ENCODE assay signal across 8 mouse cellular contexts in genomic region chr9:42123713-42124576, GRCm38 (mm10). TPM values are rescaled to one million over a fixed set of nuclear protein-coding genes. Genes with fewer than 3 reads are reported as not detected.
DNase-seq lines count a peak whose midpoint lies in the region; ATAC-seq and TF ChIP-seq lines count a peak whose summit lies in the region.

Sorl1 (minus strand) TSS chr9:42124297.

- H3K4me3 ChIP-seq in forebrain, embryonic 11.5 days (ENCODE audit: low read depth, low read length) = peak within 1 kb of the TSS; percentile 71
- H3K4me3 ChIP-seq in heart, embryonic 14.5 days (ENCODE audit: control insufficient read depth in 1 of 2, insufficient read depth in 1 of 2, low read depth in 1 of 2, low read length in 2 of 2) = peak within 1 kb of the TSS; percentile 83 to 87
- peak within 1 kb of the TSS; percentile 84 for H3K4me3 ChIP-seq in kidney, postnatal 0 days (replicated peaks; ENCODE audit: low read depth, low read length)
- H3K4me3 ChIP-seq in liver, embryonic 13.5 days (replicated peaks) = peak within 1 kb of the TSS; percentile 60

- peak within 1 kb of the TSS; percentile 95 for H3K4me2 ChIP-seq in forebrain, embryonic 11.5 days (ENCODE audit: low read depth, low read length, severe bottlenecking)
- peak within 1 kb of the TSS; percentile 98 for H3K4me2 ChIP-seq in heart, embryonic 14.5 days (ENCODE audit: low read length)
- H3K4me2 ChIP-seq in kidney, postnatal 0 days (ENCODE audit: low read length) = peak within 1 kb of the TSS; percentile 87
- H3K4me2 ChIP-seq in liver, embryonic 13.5 days = peak within 1 kb of the TSS; percentile 75

- TF ChIP-seq CTCF in kidney, postnatal 0 days (IDR thresholded peaks at IDR 0.05; ENCODE audit: low read depth) = peak; percentile 60

- no peaks in the 10 kb centered on the region for H3K36me3 ChIP-seq in forebrain, embryonic 11.5 days (ENCODE audit: control insufficient read depth, insufficient read depth, low read length)
- H3K36me3 ChIP-seq in heart, embryonic 14.5 days (ENCODE audit: control insufficient read depth, insufficient read depth, low read length) = no peaks in the 10 kb centered on the region
- H3K36me3 ChIP-seq in kidney, postnatal 0 days (ENCODE audit: insufficient read depth, low read length) = no peaks in the 10 kb centered on the region
- H3K36me3 ChIP-seq in liver, embryonic 13.5 days = no peaks in the 10 kb centered on the region

- ATAC-seq in forebrain, embryonic 11.5 days (replicated peaks; ENCODE audit: low FRiP score) = peak; percentile 87
- ATAC-seq in heart, embryonic 14.5 days (ENCODE audit: insufficient number of reproducible peaks, insufficient read depth, low FRiP score, low read depth) = peak; percentile 62
- peak; percentile 88 for ATAC-seq in kidney, postnatal 0 days (replicated peaks; ENCODE audit: low FRiP score, low read depth)
- 0 out of 2 replicates have a peak, but pooled peaks have one; percentile 23 for ATAC-seq in liver, embryonic 13.5 days (ENCODE audit: low read depth)

- H3K27ac ChIP-seq in forebrain, embryonic 11.5 days (ENCODE audit: low read depth, low read length) = no peak within 1 kb of the TSS
- H3K27ac ChIP-seq in heart, embryonic 14.5 days (replicated peaks in 1 of 2; ENCODE audit: control insufficient read depth in 1 of 2, insufficient read depth in 1 of 2, low read depth in 2 of 2, low read length in 2 of 2) = no peak within 1 kb of the TSS
- H3K27ac ChIP-seq in kidney, postnatal 0 days = peak within 1 kb of the TSS; percentile 80
- H3K27ac ChIP-seq in liver, embryonic 13.5 days = no peak within 1 kb of the TSS

- peaks cover 6% of the 10 kb centered on the region; the same call in 1 of the 2 replicates for H3K27me3 ChIP-seq in forebrain, embryonic 11.5 days (ENCODE audit: control insufficient read depth, insufficient read depth, low read length)
- H3K27me3 ChIP-seq in heart, embryonic 14.5 days (ENCODE audit: control insufficient read depth, insufficient read depth, low read length) = peaks cover 20% of the 10 kb centered on the region; the same call in 1 of the 2 replicates
- no peaks in the 10 kb centered on the region for H3K27me3 ChIP-seq in kidney, postnatal 0 days (ENCODE audit: insufficient read depth, low read length)
- H3K27me3 ChIP-seq in liver, embryonic 13.5 days = peaks cover 36% of the 10 kb centered on the region

- WGBS in forebrain, embryonic 11.5 days = under 1% methylated on average over 85 of the region's 94 CpGs
- under 1% methylated on average over 90 of the region's 94 CpGs for WGBS in heart, embryonic 14.5 days
- WGBS in kidney, postnatal 0 days = under 1% methylated on average over 85 of the region's 94 CpGs
- whole genome bisulfite sequencing in liver, embryonic 13.5 days (ENCODE audit: insufficient replicate concordance) = 1% methylated on average over 83 of the region's 94 CpGs

- H3K9me3 ChIP-seq in forebrain, embryonic 11.5 days (ENCODE audit: control insufficient read depth, low read length) = no peaks in the 10 kb centered on the region
- H3K9me3 ChIP-seq in heart, embryonic 14.5 days (ENCODE audit: control insufficient read depth, low read length) = no peaks in the 10 kb centered on the region
- H3K9me3 ChIP-seq in kidney, postnatal 0 days (replicated peaks; ENCODE audit: low read length) = no peaks in the 10 kb centered on the region
- no peaks in the 10 kb centered on the region for H3K9me3 ChIP-seq in liver, embryonic 13.5 days (replicated peaks)

- H3K4me1 ChIP-seq in forebrain, embryonic 11.5 days (replicated peaks; ENCODE audit: control insufficient read depth, insufficient read depth, low read length) = peaks cover 6% of the 10 kb centered on the region; the same call in 1 of the 2 replicates
- H3K4me1 ChIP-seq in heart, embryonic 14.5 days (ENCODE audit: control insufficient read depth in 2 of 2, insufficient read depth in 2 of 2, low read length in 2 of 2) = peaks cover 4 to 7% of the 10 kb centered on the region in 2 experiments; a peak in 2 of 4 replicates
- 0 out of 2 replicates have a peak, but pooled peaks cover 2% of the 10 kb centered on the region for H3K4me1 ChIP-seq in kidney, postnatal 0 days (replicated peaks; ENCODE audit: insufficient read depth, low read length)
- no peaks in the 10 kb centered on the region for H3K4me1 ChIP-seq in liver, embryonic 13.5 days (replicated peaks)

- DNase-seq in spleen, adult 18-20 months = peak; percentile 84 to 89
- no peak for DNase-seq in spleen, adult 12 weeks (ENCODE audit: low spot score)
- peak; percentile 83 for DNase-seq in forebrain, embryonic 11.5 days (ENCODE audit: low spot score)
- DNase-seq in kidney, postnatal 0 days (ENCODE audit: low spot score) = peak; percentile 78
- no peak for DNase-seq in liver, embryonic 13.5 days
- peak; percentile 80 for DNase-seq in neural tube, embryonic 10.5 days (ENCODE audit: extremely low spot score, low spot score)
- DNase-seq in testis, postnatal 10 days (ENCODE audit: low spot score) = peak; percentile 88

- H3K9ac ChIP-seq in forebrain, embryonic 11.5 days (ENCODE audit: low read length) = peak within 1 kb of the TSS; percentile 81
- H3K9ac ChIP-seq in heart, embryonic 14.5 days (ENCODE audit: low read length) = peak within 1 kb of the TSS; percentile 83
- H3K9ac ChIP-seq in kidney, postnatal 0 days (ENCODE audit: low read depth, low read length) = peak within 1 kb of the TSS; percentile 83
- peak within 1 kb of the TSS; percentile 52 for H3K9ac ChIP-seq in liver, embryonic 13.5 days

RNA-seq across cellular contexts. Expression of gene Sorl1, which starts in this region (rescaled TPM):
- polyA plus RNA-seq in forebrain, embryonic 11.5 days (2014; fragmentation: Nextera tagmentation; extraction: Ambion mirVana) = 7.0 and 8.1 TPM in 2 replicates
- polyA plus RNA-seq in heart, embryonic 14.5 days (2014; fragmentation: Nextera tagmentation; extraction: Ambion mirVana) = 3.6 and 3.9 TPM in 2 replicates
- 11.1 and 11.8 TPM in 2 replicates for polyA plus RNA-seq in kidney, postnatal 0 days (2015; fragmentation: Nextera tagmentation; extraction: Ambion mirVana)
- 0.54 and 1.0 TPM in 2 replicates for polyA plus RNA-seq in liver, embryonic 13.5 days (2015; fragmentation: Nextera tagmentation; extraction: Ambion mirVana)

Comparison
In these comparisons a context has a peak if more than half of its experiments do, and no peak if none do; other contexts are left out.
1. DNase-seq: peak in spleen, adult 18-20 months (2 of 2), forebrain, embryonic 11.5 days (single experiment), kidney, postnatal 0 days (single experiment), neural tube, embryonic 10.5 days (single experiment) and testis, postnatal 10 days (single experiment); none in spleen, adult 12 weeks (single experiment) and liver, embryonic 13.5 days (single experiment).
2. ATAC-seq: peak in every context shown above with its lines; median percentile 88 in kidney, postnatal 0 days; 87 in forebrain, embryonic 11.5 days; 62 in heart, embryonic 14.5 days; 23 in liver, embryonic 13.5 days.
3. Peak in every context shown above with its lines, with median percentiles within 50 percentile points of each other: H3K4me2 ChIP-seq, H3K4me3 ChIP-seq and H3K9ac ChIP-seq.